Mouse (Mus musculus) CH12.LX (cell line): Measurements from ENCODE around the gene Sun3. TPM values are rescaled to one million over a fixed set of nuclear protein-coding genes. Genes with fewer than 3 reads are reported as not detected.

Source experiments
- DNase-seq: peaks from one replicate; pipeline ENCODE4 v3.0.0-alpha.2; 2013; ENCODE audit errors: extremely low read depth
- H3K27ac ChIP-seq: 2 replicates; pipeline ENCODE4 v1.5.1; 2012; ENCODE audit warnings: low read depth, mild to moderate bottlenecking, control low read depth, moderate library complexity; ENCODE audit not compliant: insufficient read depth
- H3K27me3 ChIP-seq: replicated peaks from 2 replicates; pipeline ENCODE3; 2012; ENCODE audit warnings: inconsistent platforms
- H3K36me3 ChIP-seq, 2 experiments: replicated peaks in 1 of 2; 2 replicates each; pipeline versions ENCODE3 to v1.6.1; 2012; ENCODE audit warnings: inconsistent platforms in 1 of 2, low read length in 1 of 2, mild to moderate bottlenecking in 1 of 2, mixed read lengths in 1 of 2, moderate library complexity in 1 of 2; ENCODE audit not compliant: control insufficient read depth in 1 of 2, insufficient read depth in 1 of 2
- H3K4me1 ChIP-seq, 2 experiments: 2 replicates each; pipeline ENCODE4 v1.6.1; 2012; ENCODE audit warnings: inconsistent platforms in 1 of 2, moderate library complexity in 1 of 2; ENCODE audit not compliant: insufficient read depth in 2 of 2, control insufficient read depth in 1 of 2
- H3K4me2 ChIP-seq: 2 replicates; pipeline ENCODE4 v1.6.1; 2012; ENCODE audit warnings: low read depth, mild to moderate bottlenecking, control low read depth; ENCODE audit not compliant: poor library complexity, insufficient read depth, severe bottlenecking
- H3K4me3 ChIP-seq, 3 experiments: fragments of 150-350 bp in 1 of 3; sonication (generic) in 1 of 3; replicated peaks in 1 of 3; 2 replicates each; pipeline versions ENCODE3 to v1.5.1; 2011 to 2012; ENCODE audit warnings: low read depth in 2 of 3, low read length in 2 of 3, mild to moderate bottlenecking in 2 of 3, moderate library complexity in 2 of 3, control low read depth in 1 of 3, improper control_type of control experiment in 1 of 3, inconsistent platforms in 1 of 3, mixed read lengths in 1 of 3; ENCODE audit not compliant: poor library complexity in 1 of 3
- H3K79me2 ChIP-seq: replicated peaks from 2 replicates; pipeline ENCODE4 v1.6.1; 2012; ENCODE audit warnings: mild to moderate bottlenecking, moderate library complexity; ENCODE audit not compliant: control insufficient read depth, poor library complexity, insufficient read depth, severe bottlenecking; ENCODE audit errors: extremely low read depth
- H3K9ac ChIP-seq: 2 replicates; pipeline ENCODE4 v1.6.1; 2012; ENCODE audit warnings: low read depth, mild to moderate bottlenecking, control low read depth, moderate library complexity; ENCODE audit not compliant: insufficient read depth
- H3K9me3 ChIP-seq: replicated peaks from 2 replicates; pipeline ENCODE3; 2012; ENCODE audit warnings: low read length, inconsistent platforms, mixed read lengths
- BHLHE40 ChIP-seq: IDR thresholded peaks from 2 replicates; pipeline ENCODE4 v1.6.1; 2011; ENCODE audit warnings: mild to moderate bottlenecking, low read depth, low read length, improper control_type of control experiment
- CHD1 ChIP-seq: IDR thresholded peaks from 2 replicates; pipeline ENCODE4 v1.6.1; 2012; ENCODE audit warnings: low read depth, low read length, improper control_type of control experiment, inconsistent platforms
- CTCF ChIP-seq, 2 experiments: IDR thresholded peaks in 1 of 2; conservative IDR thresholded peaks in 1 of 2; 2 replicates each; pipeline ENCODE4 v1.5.1; 2011 to 2012; ENCODE audit warnings: low read depth in 2 of 2, low read length in 2 of 2, improper control_type of control experiment in 1 of 2, inconsistent platforms in 1 of 2, mild to moderate bottlenecking in 1 of 2, moderate library complexity in 1 of 2
- E2F4 ChIP-seq: IDR thresholded peaks from 2 replicates; pipeline ENCODE4 v1.6.1; 2011; ENCODE audit warnings: low read depth, low read length, improper control_type of control experiment; ENCODE audit not compliant: insufficient replicate concordance
- ELF1 ChIP-seq: IDR thresholded peaks from 2 replicates; pipeline ENCODE4 v1.6.1; 2014; ENCODE audit warnings: low read depth, mild to moderate bottlenecking, inconsistent platforms, low read length, improper control_type of control experiment
- EP300 ChIP-seq: IDR thresholded peaks from 2 replicates; pipeline ENCODE4 v1.6.1; 2011; ENCODE audit warnings: low read length, improper control_type of control experiment
- ETS1 ChIP-seq: conservative IDR thresholded peaks from 2 replicates; pipeline ENCODE4 v1.6.1; 2012; ENCODE audit warnings: low read depth, mild to moderate bottlenecking, inconsistent platforms, low read length, improper control_type of control experiment, moderate library complexity
- GABPA ChIP-seq: IDR thresholded peaks from 2 replicates; pipeline ENCODE4 v1.6.1; 2012; ENCODE audit warnings: low read depth, low read length, improper control_type of control experiment, inconsistent platforms; ENCODE audit not compliant: insufficient replicate concordance
- HCFC1 ChIP-seq: IDR thresholded peaks from 2 replicates; pipeline ENCODE4 v1.6.1; 2012; ENCODE audit warnings: low read depth, mild to moderate bottlenecking, inconsistent platforms, low read length, improper control_type of control experiment
- IRF4 ChIP-seq: IDR thresholded peaks from 2 replicates; pipeline ENCODE4 v1.6.1; 2014; ENCODE audit warnings: low read depth, mild to moderate bottlenecking, inconsistent platforms, low read length, improper control_type of control experiment
- JUN ChIP-seq: IDR thresholded peaks from 2 replicates; pipeline ENCODE4 v1.6.1; 2011; ENCODE audit warnings: low read depth, mild to moderate bottlenecking, low read length, improper control_type of control experiment, moderate library complexity; ENCODE audit not compliant: insufficient read depth
- MAFK ChIP-seq: IDR thresholded peaks from 2 replicates; pipeline ENCODE4 v1.6.1; 2011; ENCODE audit warnings: low read length, improper control_type of control experiment; ENCODE audit not compliant: insufficient replicate concordance
- MAX ChIP-seq: IDR thresholded peaks from 2 replicates; pipeline ENCODE4 v1.6.1; 2011; ENCODE audit warnings: low read length, improper control_type of control experiment
- MEF2A ChIP-seq: IDR thresholded peaks from 2 replicates; pipeline ENCODE4 v1.6.1; 2014; ENCODE audit warnings: low read depth, mild to moderate bottlenecking, inconsistent platforms, low read length, improper control_type of control experiment, borderline replicate concordance
- MXI1 ChIP-seq: IDR thresholded peaks from 2 replicates; pipeline ENCODE4 v1.6.1; 2011; ENCODE audit warnings: mild to moderate bottlenecking, low read depth, low read length, improper control_type of control experiment
- MYC ChIP-seq: IDR thresholded peaks from 2 replicates; pipeline ENCODE4 v1.6.1; 2011; ENCODE audit warnings: low read depth, mild to moderate bottlenecking, improper control_type of control experiment, low read length
- NELFE ChIP-seq: IDR thresholded peaks from 2 replicates; pipeline ENCODE4 v1.6.1; 2011; ENCODE audit warnings: low read depth, low read length, improper control_type of control experiment
- PAX5 ChIP-seq: IDR thresholded peaks from 2 replicates; pipeline ENCODE4 v1.6.1; 2012; ENCODE audit warnings: low read length, inconsistent platforms, mixed read lengths
- POLR2A ChIP-seq: IDR thresholded peaks from 2 replicates; pipeline ENCODE4 v1.6.1; 2011; ENCODE audit warnings: low read depth, mild to moderate bottlenecking, improper control_type of control experiment, low read length
- RAD21 ChIP-seq: IDR thresholded peaks from 2 replicates; pipeline ENCODE4 v1.6.1; 2011; ENCODE audit warnings: low read depth, mild to moderate bottlenecking, low read length, improper control_type of control experiment, moderate library complexity
- RCOR1 ChIP-seq: conservative IDR thresholded peaks from 2 replicates; pipeline ENCODE4 v1.6.1; 2012; ENCODE audit warnings: low read depth, mild to moderate bottlenecking, inconsistent platforms, low read length, improper control_type of control experiment
- SMC3 ChIP-seq: IDR thresholded peaks from 2 replicates; pipeline ENCODE4 v1.6.1; 2011; ENCODE audit warnings: low read depth, low read length, improper control_type of control experiment
- TBP ChIP-seq: conservative IDR thresholded peaks from 2 replicates; pipeline ENCODE4 v1.6.1; 2011; ENCODE audit warnings: low read depth, low read length, improper control_type of control experiment
- TCF12 ChIP-seq: IDR thresholded peaks from 2 replicates; pipeline ENCODE4 v1.6.1; 2014; ENCODE audit warnings: low read depth, mild to moderate bottlenecking, inconsistent platforms, low read length, improper control_type of control experiment
- USF1 ChIP-seq: IDR thresholded peaks from 2 replicates; pipeline ENCODE4 v1.6.1; 2014; ENCODE audit warnings: low read depth, mild to moderate bottlenecking, inconsistent platforms, low read length, improper control_type of control experiment
- ZC3H11A ChIP-seq: IDR thresholded peaks from 2 replicates; pipeline ENCODE4 v1.6.1; 2012; ENCODE audit warnings: low read depth, mild to moderate bottlenecking, inconsistent platforms, low read length, improper control_type of control experiment
- dilution Hi-C: fragments of 300-500 bp; cut with MboI; formaldehyde crosslinking; loops from 2 replicates; pipeline ENCODE4 v1.14.3; 2020; ENCODE audit warnings: low sequenced_read_pairs; ENCODE audit not compliant: extremely low pct_unique_long_range_greater_than_20kb, extremely low pct_ligation_motif_present
- in situ Hi-C: fragments of 300-500 bp; cut with MboI; formaldehyde crosslinking; loops from 3 replicates; pipeline ENCODE4 v1.14.3; 2019; ENCODE audit warnings: low sequenced_read_pairs, low pct_ligation_motif_present, low pct_unique_long_range_greater_than_20kb, mixed read lengths
- polyA plus RNA-seq: library from polyadenylated mRNA; unstranded; fragments of >175 nt; gene quantifications from 2 replicates; pipeline ENCODE4 v1.2.1, GENCODE M21; 2012; ENCODE audit warnings: low read depth; ENCODE audit not compliant: insufficient read length
- total RNA-seq, 2 experiments: library from RNA; depleted of rRNA; stranded (reverse); fragments of 300-350 nt in 1 of 2; fragments of >200 nt in 1 of 2; gene quantifications; 2 replicates each; pipeline ENCODE4 v1.2.3; 2012 to 2014

Sun3 gene
- total RNA-seq (2012; rRNA removed) (not detected in 2 replicates), total RNA-seq (2014; rRNA removed) (not detected in 2 replicates), polyA plus RNA-seq (not detected in 2 replicates)

DNA sequence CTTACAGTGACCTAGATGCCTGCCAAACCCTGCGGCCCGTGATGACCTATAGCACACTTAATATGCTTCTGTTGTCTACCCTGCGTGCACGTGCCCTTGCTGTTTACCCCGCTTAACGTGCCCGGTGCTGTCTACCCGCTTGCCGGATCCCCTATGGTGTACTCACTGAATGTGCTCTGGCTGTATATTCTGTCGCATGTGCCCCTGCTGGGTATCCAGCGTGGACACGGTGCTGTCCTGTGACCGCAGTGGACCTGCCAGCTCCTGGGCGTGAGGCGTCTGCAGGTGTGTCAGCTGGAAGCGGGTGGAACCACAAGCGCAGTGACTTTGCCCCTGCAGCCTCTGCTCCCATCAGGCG is at the start of gene Sun3:
Gene Sun3 (minus strand): TSS at position 289 of the 358 bp plus-strand sequence.
- no peak for TF ChIP-seq USF1
- no peak for TF ChIP-seq ELF1
- TF ChIP-seq RCOR1 = no peak
- no peak for TF ChIP-seq EP300
- no peak for TF ChIP-seq MXI1
- no peak for TF ChIP-seq JUN
- TF ChIP-seq BHLHE40 = no peak
- TF ChIP-seq MEF2A = no peak
- no peak for TF ChIP-seq CHD1
- TF ChIP-seq CTCF (conservative IDR thresholded peaks at IDR 0.05 in 1 of 2, IDR thresholded peaks at IDR 0.05 in 1 of 2; ENCODE audit: low read depth in 2 of 2, low read length in 2 of 2) = no peak
- no peak for TF ChIP-seq MAX
- no peak for TF ChIP-seq POLR2A
- no peak for TF ChIP-seq PAX5
- in situ Hi-C loops = no loop called here
- no peaks in the 10 kb centered on the region for H3K79me2 ChIP-seq

DNA sequence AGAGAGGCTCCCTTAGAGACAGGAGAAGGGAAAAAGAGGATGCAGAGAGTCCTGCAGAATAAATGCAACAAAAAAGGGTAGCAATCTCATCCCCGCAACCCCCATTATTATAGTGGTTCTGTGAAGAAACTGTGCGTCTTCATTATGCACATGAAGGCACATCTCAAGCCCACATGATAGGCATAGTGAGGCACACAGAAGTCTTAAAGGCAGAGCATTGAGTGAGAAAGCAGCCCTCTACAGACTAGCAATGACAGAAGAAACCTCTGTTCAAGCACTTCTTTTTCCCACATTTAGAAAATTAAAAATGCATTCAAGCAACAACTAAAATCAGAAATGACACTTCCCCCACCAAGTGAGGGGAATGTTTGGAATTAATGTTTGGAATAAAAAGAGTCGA is 27.7 kb upstream of the Sun3 start:
- in situ Hi-C loops (no loop called here), dilution Hi-C loops (no loop called here)
- H3K9ac ChIP-seq = no peak overlapping the region
- no peak overlapping the region for H3K4me2 ChIP-seq
- H3K4me1 ChIP-seq = no peaks in the 10 kb centered on the region
- no peak overlapping the region for H3K27ac ChIP-seq
- H3K4me3 ChIP-seq = no peak overlapping the region
- peaks cover 50% of the 10 kb centered on the region for H3K27me3 ChIP-seq
- TF ChIP-seq BHLHE40 = no peak
- no peak for TF ChIP-seq ETS1
- TF ChIP-seq SMC3 = no peak
- TF ChIP-seq MXI1 = no peak
- no peak for TF ChIP-seq MAFK
- no peak for TF ChIP-seq RAD21
- TF ChIP-seq PAX5 = no peak
- no peak for TF ChIP-seq RCOR1
- TF ChIP-seq E2F4 = no peak
- TF ChIP-seq NELFE = no peak
- no peak for TF ChIP-seq HCFC1
- TF ChIP-seq ZC3H11A = no peak
- TF ChIP-seq GABPA = no peak
- TF ChIP-seq EP300 = no peak
- TF ChIP-seq IRF4 = no peak
- no peak for TF ChIP-seq JUN
- no peak for TF ChIP-seq TBP
- TF ChIP-seq TCF12 = no peak
- TF ChIP-seq MYC = no peak
- no peak for TF ChIP-seq MEF2A
- no peaks in the 10 kb centered on the region for H3K79me2 ChIP-seq
- DNase-seq = no peak
- H3K36me3 ChIP-seq = no peaks in the 10 kb centered on the region
- no peaks in the 10 kb centered on the region for H3K9me3 ChIP-seq

More for the DNA sequence above, at the start of gene Sun3:
- no peak within 1 kb of the TSS for H3K27ac ChIP-seq
- no peaks in the 10 kb centered on the region for H3K36me3 ChIP-seq
- DNase-seq = no peak
- no peaks in the 10 kb centered on the region for H3K4me1 ChIP-seq
- H3K9me3 ChIP-seq = no peaks in the 10 kb centered on the region
- dilution Hi-C loops = no loop called here
- no peak within 1 kb of the TSS for H3K9ac ChIP-seq
- H3K27me3 ChIP-seq = peaks cover 80% of the 10 kb centered on the region
- no peak within 1 kb of the TSS for H3K4me2 ChIP-seq
- H3K4me3 ChIP-seq = no peak within 1 kb of the TSS
